Mouse (Mus musculus): ENCODE results near the gene Pkd2l1. TPM values are rescaled to one million over a fixed set of nuclear protein-coding genes. Genes with fewer than 3 reads are reported as not detected.

Pkd2l1 gene
- total and polyA plus RNA-seq, 2 experiments from 2014 or later = 0.33 to 0.84 TPM

GRCm38 (mm10) chr19:44195138-44195537 is 2.9 kb upstream of the Pkd2l1 start:
- no peak for ATAC-seq
- Histone ChIP-seq H3K4me2 (ENCODE audit: low read depth, low read length) (no peak overlapping the region), H3K4me3 (ENCODE audit: low read length) (no peak overlapping the region), H3K9ac (replicated peaks; ENCODE audit: low read length) (no peak overlapping the region), H3K9me3 (ENCODE audit: low read length) (no peaks in the 10 kb centered on the region), H3K27me3 (ENCODE audit: insufficient read depth, low read length) (no peaks in the 10 kb centered on the region), H3K4me1 (ENCODE audit: insufficient read depth, low read length) (no peaks in the 10 kb centered on the region), H3K36me3 (ENCODE audit: insufficient read depth, low read length) (no peaks in the 10 kb centered on the region), H3K27ac (no peak overlapping the region)
- WGBS = 3% methylated on average over 7 of the region's 7 CpGs
- peak; percentile 85 for DNase-seq (ENCODE audit: low spot score)
- TF ChIP-seq CTCF (IDR thresholded peaks at IDR 0.05; ENCODE audit: low read depth) = peak; percentile 90

- no peak overlapping the region for H3K4me3 ChIP-seq (ENCODE audit: low read length)
- ATAC-seq = no peak
- DNase-seq (ENCODE audit: low spot score) = no peak
- WGBS = 82% methylated on average over 7 of the region's 7 CpGs
- no peaks in the 10 kb centered on the region for H3K27me3 ChIP-seq (ENCODE audit: insufficient read depth, low read length)
- no peaks in the 10 kb centered on the region for H3K4me1 ChIP-seq (ENCODE audit: insufficient read depth, low read length)
- H3K9ac ChIP-seq (replicated peaks; ENCODE audit: low read length) = no peak overlapping the region
- H3K27ac ChIP-seq = no peak overlapping the region
- TF ChIP-seq CTCF (IDR thresholded peaks at IDR 0.05; ENCODE audit: low read depth) = no peak
- H3K9me3 ChIP-seq (ENCODE audit: low read length) = no peaks in the 10 kb centered on the region
- no peaks in the 10 kb centered on the region for H3K36me3 ChIP-seq (ENCODE audit: insufficient read depth, low read length)
- no peak overlapping the region for H3K4me2 ChIP-seq (ENCODE audit: low read depth, low read length)
These were observed 1.7 kb upstream of the Pkd2l1 start for GRCm38 (mm10) chr19:44193906-44194305.

GRCm38 (mm10) chr19:44189056-44189455 is 3.2 kb downstream of the Pkd2l1 start:
- no peaks in the 10 kb centered on the region for H3K36me3 ChIP-seq (ENCODE audit: insufficient read depth, low read length)
- no peaks in the 10 kb centered on the region for H3K4me1 ChIP-seq (ENCODE audit: insufficient read depth, low read length)
- no peaks in the 10 kb centered on the region for H3K9me3 ChIP-seq (ENCODE audit: low read length)
- H3K27ac ChIP-seq = no peak overlapping the region
- TF ChIP-seq CTCF (IDR thresholded peaks at IDR 0.05; ENCODE audit: low read depth) = no peak
- WGBS = 75% methylated on average over 4 of the region's 4 CpGs
- DNase-seq (ENCODE audit: low spot score) (no peak), ATAC-seq (no peak)
- H3K9ac ChIP-seq (replicated peaks; ENCODE audit: low read length) = no peak overlapping the region
- no peaks in the 10 kb centered on the region for H3K27me3 ChIP-seq (ENCODE audit: insufficient read depth, low read length)
- H3K4me2 ChIP-seq (ENCODE audit: low read depth, low read length) = no peak overlapping the region
- no peak overlapping the region for H3K4me3 ChIP-seq (ENCODE audit: low read length)

GRCm38 (mm10) chr19:44183968-44184367 is 8.3 kb downstream of the Pkd2l1 start:
- no peak overlapping the region for H3K27ac ChIP-seq
- H3K9me3 ChIP-seq (ENCODE audit: low read length) = no peaks in the 10 kb centered on the region
- WGBS = 76% methylated on average over 3 of the region's 3 CpGs
- no peak overlapping the region for H3K9ac ChIP-seq (replicated peaks; ENCODE audit: low read length)
- no peaks in the 10 kb centered on the region for H3K36me3 ChIP-seq (ENCODE audit: insufficient read depth, low read length)
- no peak overlapping the region for H3K4me2 ChIP-seq (ENCODE audit: low read depth, low read length)
- ATAC-seq (no peak), DNase-seq (ENCODE audit: low spot score) (no peak)
- no peak for TF ChIP-seq CTCF (IDR thresholded peaks at IDR 0.05; ENCODE audit: low read depth)
- no peak overlapping the region for H3K4me3 ChIP-seq (ENCODE audit: low read length)
- no peaks in the 10 kb centered on the region for H3K27me3 ChIP-seq (ENCODE audit: insufficient read depth, low read length)
- no peaks in the 10 kb centered on the region for H3K4me1 ChIP-seq (ENCODE audit: insufficient read depth, low read length)

- no peak for ATAC-seq
- no peak overlapping the region for H3K9ac ChIP-seq (replicated peaks; ENCODE audit: low read length)
- H3K27me3 ChIP-seq (ENCODE audit: insufficient read depth, low read length) = no peaks in the 10 kb centered on the region
- no peak overlapping the region for H3K27ac ChIP-seq
- H3K4me3 ChIP-seq (ENCODE audit: low read length) = no peak overlapping the region
- H3K9me3 ChIP-seq (ENCODE audit: low read length) = peaks cover 4% of the 10 kb centered on the region; the same call in 1 of the 2 replicates
- WGBS = 81% methylated on average over 1 of the region's 1 CpGs
- H3K4me2 ChIP-seq (ENCODE audit: low read depth, low read length) = no peak overlapping the region
- H3K4me1 ChIP-seq (ENCODE audit: insufficient read depth, low read length) = no peaks in the 10 kb centered on the region
- DNase-seq (ENCODE audit: low spot score) = no peak
- TF ChIP-seq CTCF (IDR thresholded peaks at IDR 0.05; ENCODE audit: low read depth) = no peak
- H3K36me3 ChIP-seq (ENCODE audit: insufficient read depth, low read length) = no peaks in the 10 kb centered on the region
These were observed 11.7 kb downstream of the Pkd2l1 start for GRCm38 (mm10) chr19:44180502-44180901.

- ATAC-seq (no peak), DNase-seq (ENCODE audit: low spot score) (no peak)
- WGBS = 89% methylated on average over 3 of the region's 3 CpGs
- H3K4me1 ChIP-seq (ENCODE audit: insufficient read depth, low read length) = no peaks in the 10 kb centered on the region
- H3K4me3 ChIP-seq (ENCODE audit: low read length) = no peak overlapping the region
- peaks cover 7% of the 10 kb centered on the region; the same call in 1 of the 2 replicates for H3K9me3 ChIP-seq (ENCODE audit: low read length)
- H3K36me3 ChIP-seq (ENCODE audit: insufficient read depth, low read length) = no peaks in the 10 kb centered on the region
- H3K4me2 ChIP-seq (ENCODE audit: low read depth, low read length) = no peak overlapping the region
- H3K9ac ChIP-seq (replicated peaks; ENCODE audit: low read length) = no peak overlapping the region
- no peak for TF ChIP-seq CTCF (IDR thresholded peaks at IDR 0.05; ENCODE audit: low read depth)
- no peak overlapping the region for H3K27ac ChIP-seq
- H3K27me3 ChIP-seq (ENCODE audit: insufficient read depth, low read length) = no peaks in the 10 kb centered on the region
These were observed 15.5 kb downstream of the Pkd2l1 start for GRCm38 (mm10) chr19:44176741-44177140.

GRCm38 (mm10) chr19:44174835-44175234 is 17.4 kb downstream of the Pkd2l1 start:
- Histone ChIP-seq H3K27ac (no peak overlapping the region), H3K4me1 (ENCODE audit: insufficient read depth, low read length) (no peaks in the 10 kb centered on the region), H3K36me3 (ENCODE audit: insufficient read depth, low read length) (no peaks in the 10 kb centered on the region), H3K27me3 (ENCODE audit: insufficient read depth, low read length) (no peaks in the 10 kb centered on the region), H3K9me3 (ENCODE audit: low read length) (peaks cover 7% of the 10 kb centered on the region; the same call in 1 of the 2 replicates), H3K4me2 (ENCODE audit: low read depth, low read length) (no peak overlapping the region), H3K4me3 (ENCODE audit: low read length) (no peak overlapping the region), H3K9ac (replicated peaks; ENCODE audit: low read length) (no peak overlapping the region)
- WGBS = 64% methylated on average over 8 of the region's 8 CpGs
- TF ChIP-seq CTCF (IDR thresholded peaks at IDR 0.05; ENCODE audit: low read depth) = no peak
- ATAC-seq = no peak
- no peak for DNase-seq (ENCODE audit: low spot score)

Measured in hindbrain, postnatal 0 days (tissue).